Comparison of ENCODE assay signal across 8 mouse cellular contexts in genomic region chr10:11281498-11282305, GRCm38 (mm10). TPM values are rescaled to one million over a fixed set of nuclear protein-coding genes. Genes with fewer than 3 reads are reported as not detected.
DNase-seq lines count a peak whose midpoint lies in the region; ATAC-seq and TF ChIP-seq lines count a peak whose summit lies in the region.

No protein-coding gene starts in this region.

- H3K4me1 ChIP-seq in forebrain, embryonic 13.5 days, result peaks cover 12% of the 10 kb centered on the region
- no peaks in the 10 kb centered on the region for H3K4me1 ChIP-seq in hindbrain, postnatal 0 days (ENCODE audit: insufficient read depth, low read length)

- H3ac ChIP-seq in myocyte (ENCODE audit: control insufficient read depth, insufficient read length), result peak overlapping the region; percentile 88

- H3K79me2 ChIP-seq in myocyte (ENCODE audit: control insufficient read depth, insufficient read depth), result peaks cover 51% of the 10 kb centered on the region

- peak overlapping the region; percentile 82 for H3K4me2 ChIP-seq in forebrain, embryonic 13.5 days
- peak overlapping the region; percentile 84 for H3K4me2 ChIP-seq in hindbrain, postnatal 0 days (ENCODE audit: low read depth, low read length)
- H3K4me2 ChIP-seq in myocyte (ENCODE audit: low read depth), result peak overlapping the region; percentile 52

- peak; percentile 16 for ATAC-seq in forebrain, embryonic 13.5 days
- peak; percentile 1 for ATAC-seq in hindbrain, postnatal 0 days

- under 1% methylated on average over 52 of the region's 68 CpGs for WGBS in forebrain, embryonic 13.5 days
- under 1% methylated on average over 41 of the region's 68 CpGs for WGBS in hindbrain, postnatal 0 days

- H3K27ac ChIP-seq in forebrain, embryonic 13.5 days, result peak overlapping the region; percentile 97
- peak overlapping the region; percentile 98 for H3K27ac ChIP-seq in hindbrain, postnatal 0 days

- peak overlapping the region; percentile 87 for H3K9ac ChIP-seq in forebrain, embryonic 13.5 days
- peak overlapping the region; percentile 87 for H3K9ac ChIP-seq in hindbrain, postnatal 0 days (replicated peaks; ENCODE audit: low read length)

- 0 out of 2 replicates have a peak, but pooled peaks cover 4% of the 10 kb centered on the region for H3K9me3 ChIP-seq in forebrain, embryonic 13.5 days (replicated peaks)
- H3K9me3 ChIP-seq in hindbrain, postnatal 0 days (ENCODE audit: low read length), result no peaks in the 10 kb centered on the region

- peak; percentile 23 to 24 for DNase-seq in frontal cortex, postnatal 10 days (ENCODE audit: low spot score in 2 of 2)
- DNase-seq in frontal cortex, postnatal 25 days (ENCODE audit: low spot score in 2 of 2), result no peak
- peak; percentile 44 for DNase-seq in c-Kit-negative CD71-positive TER-119-positive erythroid progenitor cells, embryonic 14.5 days (ENCODE audit: low read depth, low spot score)
- DNase-seq in hindbrain, postnatal 0 days (ENCODE audit: low spot score), result peak; percentile 62
- DNase-seq in liver, result peak; percentile 56
- peak; percentile 23 to 35 for DNase-seq in thymus, adult 18-20 months

- H3K27me3 ChIP-seq in forebrain, embryonic 13.5 days, result no peaks in the 10 kb centered on the region
- no peaks in the 10 kb centered on the region for H3K27me3 ChIP-seq in hindbrain, postnatal 0 days (ENCODE audit: insufficient read depth, low read length)
- no peaks in the 10 kb centered on the region for H3K27me3 ChIP-seq in myocyte (ENCODE audit: control insufficient read depth, insufficient read depth, insufficient read length)

- no peaks in the 10 kb centered on the region for H3K36me3 ChIP-seq in forebrain, embryonic 13.5 days (ENCODE audit: poor library complexity, severe bottlenecking)
- no peaks in the 10 kb centered on the region for H3K36me3 ChIP-seq in hindbrain, postnatal 0 days (ENCODE audit: insufficient read depth, low read length)
- H3K36me3 ChIP-seq in myocyte (ENCODE audit: control insufficient read depth, insufficient read depth), result no peaks in the 10 kb centered on the region

- TF ChIP-seq POLR2A in myocyte (IDR thresholded peaks at IDR 0.05; ENCODE audit: insufficient read length, low read depth), result no peak

- H3K4me3 ChIP-seq in forebrain, embryonic 13.5 days, result peak overlapping the region; percentile 95
- H3K4me3 ChIP-seq in hindbrain, postnatal 0 days (ENCODE audit: low read length), result peak overlapping the region; percentile 99
- H3K4me3 ChIP-seq in myocyte, result peak overlapping the region; percentile 50

- TF ChIP-seq CTCF in hindbrain, postnatal 0 days (IDR thresholded peaks at IDR 0.05; ENCODE audit: low read depth), result no peak

TF ChIP-seq in myocyte, 11 proteins besides CTCF, POLR2A, EP300 and RAD21:
- TF ChIP-seq SRF (IDR thresholded peaks at IDR 0.05; ENCODE audit: control insufficient read depth, insufficient read length, low read depth) (no peak), MAX (IDR thresholded peaks at IDR 0.05; ENCODE audit: low read depth) (no peak), TCF3 (IDR thresholded peaks at IDR 0.05; ENCODE audit: insufficient read length, low read depth) (no peak), CEBPB (IDR thresholded peaks at IDR 0.05; ENCODE audit: insufficient read depth, poor library complexity, severe bottlenecking) (no peak), E2F4 (IDR thresholded peaks at IDR 0.05; ENCODE audit: insufficient read depth) (no peak), MYOG (IDR thresholded peaks at IDR 0.05; ENCODE audit: control insufficient read depth in 1 of 3, insufficient read depth in 1 of 3, insufficient read length in 2 of 3, low read depth in 2 of 3) (no peak), USF1 (IDR thresholded peaks at IDR 0.05; ENCODE audit: low read depth) (no peak), REST (IDR thresholded peaks at IDR 0.05; ENCODE audit: insufficient read depth, insufficient read length) (no peak), TCF12 (IDR thresholded peaks at IDR 0.05; ENCODE audit: insufficient read depth, poor library complexity, severe bottlenecking) (no peak), MYOD1 (IDR thresholded peaks at IDR 0.05; ENCODE audit: control insufficient read depth in 1 of 3, insufficient read length in 2 of 3, low read depth in 2 of 3) (no peak), POLR2AphosphoS2 (IDR thresholded peaks at IDR 0.05; ENCODE audit: insufficient read length, low read depth) (no peak)

RNA-seq across cellular contexts. Expression of gene Fbxo30, which starts 0.6 kb away (rescaled TPM):
- 30.7 and 33.4 TPM in 2 replicates for polyA plus RNA-seq in forebrain, embryonic 13.5 days (2015; fragmentation: Nextera tagmentation; extraction: Ambion mirVana)
- 7.6 and 8.8 TPM in 2 replicates for total RNA-seq in hindbrain, postnatal 0 days (2014; rRNA removed)
- 11.3 and 12.2 TPM in 2 replicates for polyA plus RNA-seq in hindbrain, postnatal 0 days (2015; fragmentation: Nextera tagmentation; extraction: Ambion mirVana)
- 4.9 TPM for polyA plus RNA-seq in myocyte (2012; fragmentation: generic; extraction: Trizol)

Comparison
In these comparisons a context has a peak if more than half of its experiments do, and no peak if none do; other contexts are left out.
1. DNase-seq: peak in frontal cortex, postnatal 10 days (2 of 2), c-Kit-negative CD71-positive TER-119-positive erythroid progenitor cells, embryonic 14.5 days (single experiment), hindbrain, postnatal 0 days (single experiment), liver (single experiment) and thymus, adult 18-20 months (2 of 2); none in frontal cortex, postnatal 25 days (0 of 2).
2. Peak in every context shown above with its lines, with median percentiles within 50 percentile points of each other: H3K4me2 ChIP-seq and H3K4me3 ChIP-seq.